Mouse (Mus musculus): ENCODE results near the gene Phldb3.
"Not testable (repeated sequence)": the region's sequence is repeated elsewhere in the genome, so short reads cannot be mapped to it uniquely, and the experiment has no call there.

Phldb3 gene

DNA sequence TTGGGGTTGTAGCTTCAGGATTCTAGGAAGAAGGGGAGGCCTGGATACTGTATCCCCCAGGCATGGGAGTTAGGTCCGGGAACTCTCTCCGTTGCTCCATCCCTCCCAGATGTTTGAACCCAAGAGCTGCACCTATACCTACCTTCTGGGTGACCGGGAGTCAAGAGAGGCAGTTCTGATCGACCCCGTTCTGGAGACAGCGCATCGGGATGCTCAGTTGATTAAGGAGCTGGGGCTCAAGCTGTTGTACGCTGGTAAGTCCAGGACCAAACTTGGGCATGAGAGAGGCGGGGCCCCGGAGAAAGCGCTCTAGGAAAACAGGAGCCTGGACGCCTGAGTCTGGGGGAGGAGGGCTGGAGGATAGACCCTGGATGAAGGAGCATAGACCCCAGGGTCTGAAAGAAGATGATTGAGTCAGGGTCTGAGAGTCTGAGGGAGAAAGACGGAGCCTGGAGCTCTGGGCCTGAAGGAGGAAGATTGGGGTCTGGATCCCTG, 16.2 kb upstream of the Phldb3 start:
- no peak for DNase-seq (ENCODE audit: low read depth)

DNA sequence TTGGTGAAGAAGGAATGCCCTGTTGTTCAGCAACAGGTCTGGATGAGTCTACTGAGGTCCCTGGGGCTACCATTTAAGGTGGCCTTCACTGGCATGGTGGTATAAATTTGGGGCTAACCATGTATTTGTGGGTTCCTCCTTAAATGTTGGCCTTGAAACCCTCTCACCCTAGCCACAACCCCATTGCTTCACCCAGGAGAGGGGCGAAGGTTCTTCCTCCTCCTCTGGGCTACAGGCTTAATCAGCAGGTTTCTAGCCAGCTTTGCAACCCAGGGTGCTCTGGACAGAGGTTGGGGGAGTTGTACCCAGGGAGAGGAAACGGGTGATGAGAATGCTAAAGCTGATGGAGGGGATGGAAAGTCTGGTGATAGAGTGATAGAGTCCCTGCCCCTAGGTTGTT, 15.1 kb upstream of the Phldb3 start:
- no peak for DNase-seq (ENCODE audit: low read depth)

DNA sequence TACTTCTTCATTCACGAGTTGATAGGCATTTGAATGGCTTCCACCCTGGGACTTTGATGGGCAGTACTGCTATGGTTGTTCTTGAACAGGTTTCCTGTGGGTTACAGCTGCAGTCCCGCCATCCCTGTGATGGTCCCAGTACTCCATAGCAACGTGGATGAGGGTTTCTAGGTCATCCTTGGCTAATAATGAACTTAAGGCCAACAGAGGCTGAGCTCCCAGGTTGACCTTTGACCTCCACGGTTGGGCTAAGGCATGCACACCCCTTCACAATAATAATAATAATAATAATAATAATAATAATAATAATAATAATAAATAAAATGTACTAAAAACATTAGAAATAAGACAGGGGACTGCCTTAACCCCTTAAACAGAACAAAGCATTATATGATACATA, 12.4 kb upstream of the Phldb3 start:
- DNase-seq (ENCODE audit: low read depth), result no peak

DNA sequence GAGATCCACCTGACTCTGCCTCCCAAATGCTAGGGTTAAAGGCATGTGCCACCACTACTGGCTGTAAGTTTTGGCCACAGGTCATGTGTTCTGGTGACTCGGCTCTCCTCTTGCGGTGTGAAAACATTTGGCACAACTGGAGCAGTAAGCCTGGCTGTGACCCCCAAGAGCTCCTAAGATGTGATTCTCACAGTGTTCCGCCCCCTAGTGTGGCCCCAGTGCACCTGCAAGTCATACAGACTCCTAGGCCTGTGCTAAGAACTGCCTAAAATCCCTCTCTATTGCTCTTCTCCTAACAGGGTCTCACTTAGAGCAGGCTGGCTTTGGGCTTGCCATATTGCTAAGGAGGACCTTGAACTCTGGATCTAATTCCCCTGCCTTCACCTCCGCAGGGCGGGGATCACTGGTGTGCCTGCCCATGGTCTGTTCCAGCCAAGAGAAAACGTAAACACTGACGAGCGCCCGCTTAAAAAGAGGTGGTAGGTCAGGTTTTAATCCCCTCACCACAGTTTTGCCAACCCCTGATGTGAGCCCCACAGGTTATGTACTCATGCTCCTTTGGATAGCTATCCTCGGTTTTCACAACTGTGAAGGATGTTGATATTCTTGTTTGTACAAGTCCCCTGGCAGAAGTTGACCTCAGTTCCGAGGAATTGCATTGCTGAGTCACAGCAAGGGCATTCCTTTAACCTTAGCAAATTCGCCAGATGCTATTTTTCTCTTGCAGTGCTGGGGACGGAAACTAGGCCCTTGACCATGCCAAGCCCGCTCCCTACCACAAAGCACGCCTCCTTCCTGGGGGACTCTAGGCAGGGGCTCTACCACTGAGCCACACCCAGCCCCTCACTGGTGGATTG, 11.1 kb upstream of the Phldb3 start:
- DNase-seq (ENCODE audit: low read depth), result peak; percentile 21

- DNase-seq (ENCODE audit: low read depth), result peak; percentile 96
Measured at GRCm38 (mm10) chr7:24600941-24601597, 9.5 kb upstream of the Phldb3 start.

DNA sequence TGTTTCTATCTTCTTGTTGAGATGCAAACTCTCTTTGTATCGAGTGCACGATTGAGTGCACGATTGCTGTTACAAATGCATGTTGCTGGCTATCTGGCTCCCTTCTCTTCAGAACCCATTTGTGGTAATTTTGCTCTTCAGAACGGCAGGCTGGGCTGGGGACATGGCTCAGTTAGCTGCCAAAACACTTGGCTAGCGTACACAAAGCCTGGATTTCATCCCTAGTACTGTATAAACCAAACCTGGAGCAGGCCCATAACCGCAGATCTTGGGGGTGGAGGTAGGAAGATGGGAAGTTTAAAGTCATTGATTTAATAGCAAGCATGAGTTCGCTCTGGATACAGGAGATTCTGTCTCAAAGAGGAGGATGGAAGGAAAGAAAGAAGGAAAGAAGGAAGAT, 5.0 kb upstream of the Phldb3 start:
- DNase-seq (ENCODE audit: low read depth), result peak; percentile 55

- DNase-seq (ENCODE audit: low read depth), result no peak
Measured at GRCm38 (mm10) chr7:24606046-24606445, 4.5 kb upstream of the Phldb3 start.

DNA sequence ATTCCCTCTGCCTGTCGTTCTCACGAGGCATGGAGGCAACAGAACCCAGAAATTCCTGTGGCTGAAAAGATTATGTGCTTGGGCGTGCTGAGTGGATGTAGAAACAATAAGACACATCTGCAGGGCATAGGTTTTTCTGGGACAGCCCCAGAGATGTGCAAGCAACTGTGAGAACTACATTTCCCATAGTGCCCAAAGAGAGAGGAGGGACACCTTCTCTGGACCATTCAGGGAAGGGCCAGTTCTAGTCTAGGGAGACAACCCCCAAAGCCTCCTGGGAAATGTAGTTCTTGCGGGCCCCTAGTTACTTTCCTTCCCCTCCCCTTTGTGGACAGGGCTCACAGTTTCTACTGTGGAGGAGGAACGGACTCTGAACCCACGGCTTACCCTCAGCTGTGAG, 2.5 kb upstream of the Phldb3 start:
- DNase-seq (ENCODE audit: low read depth), result peak; percentile 30

DNA sequence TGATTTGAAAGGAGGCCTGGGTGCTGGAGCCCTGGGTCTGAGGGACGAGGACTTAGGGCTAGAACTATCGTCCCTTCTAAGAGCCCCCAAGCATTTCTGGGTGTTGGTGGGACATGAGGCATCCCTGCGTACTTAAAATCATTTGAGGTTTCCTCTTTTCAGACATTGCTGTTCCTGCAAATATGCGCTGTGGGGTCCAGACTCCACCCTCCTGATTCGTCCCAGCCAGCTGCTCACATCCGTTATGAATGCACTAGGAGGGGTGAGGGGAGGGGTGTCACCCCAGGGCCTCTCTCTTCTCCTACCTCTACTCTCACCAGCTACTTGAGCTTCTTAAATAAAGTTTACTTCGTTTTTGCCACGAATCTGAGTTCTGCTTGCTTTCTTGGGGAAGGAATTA, 2.0 kb upstream of the Phldb3 start:
- no peak for DNase-seq (ENCODE audit: low read depth)

DNA sequence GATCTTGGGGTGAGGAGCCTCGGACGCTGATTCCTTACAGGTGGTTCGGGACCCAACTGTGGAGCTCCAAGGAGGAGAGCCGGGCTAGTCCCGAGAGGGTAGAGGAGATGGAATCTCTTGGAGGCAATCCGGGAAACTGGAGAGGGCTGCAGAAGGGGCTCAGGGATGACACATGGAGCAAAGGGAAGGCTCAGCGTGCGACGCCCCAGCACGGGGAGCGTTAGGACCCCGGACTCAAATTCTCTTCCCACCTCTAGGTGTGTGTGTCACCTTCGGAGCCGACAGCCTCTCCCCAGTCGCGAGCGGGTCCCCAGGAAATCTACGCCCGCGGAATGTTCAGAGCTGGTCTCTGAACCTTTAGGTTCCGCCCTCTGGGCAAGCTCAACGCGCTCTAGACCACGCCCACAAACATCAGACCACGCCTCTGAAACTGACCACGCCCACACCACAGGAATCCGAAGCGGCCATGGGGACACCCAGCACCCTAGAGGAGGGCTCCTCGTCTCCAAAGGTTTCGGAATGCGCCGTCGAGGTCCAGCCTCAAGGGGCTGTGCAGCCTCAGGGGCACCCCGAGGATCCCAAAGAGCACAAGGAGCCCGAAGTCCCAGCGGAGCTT, 424 bp downstream of the Phldb3 start:
- DNase-seq (ENCODE audit: low read depth), result no peak

- no peak for DNase-seq (ENCODE audit: low read depth)
Measured at GRCm38 (mm10) chr7:24611709-24612108, 1.1 kb downstream of the Phldb3 start.

GRCm38 (mm10) chr7:24612308-24612910, 1.8 kb downstream of the Phldb3 start:
- no peak for DNase-seq (ENCODE audit: low read depth)

- peak; percentile 17 for DNase-seq (ENCODE audit: low read depth)
Measured at GRCm38 (mm10) chr7:24614816-24615215, 4.3 kb downstream of the Phldb3 start.

DNA sequence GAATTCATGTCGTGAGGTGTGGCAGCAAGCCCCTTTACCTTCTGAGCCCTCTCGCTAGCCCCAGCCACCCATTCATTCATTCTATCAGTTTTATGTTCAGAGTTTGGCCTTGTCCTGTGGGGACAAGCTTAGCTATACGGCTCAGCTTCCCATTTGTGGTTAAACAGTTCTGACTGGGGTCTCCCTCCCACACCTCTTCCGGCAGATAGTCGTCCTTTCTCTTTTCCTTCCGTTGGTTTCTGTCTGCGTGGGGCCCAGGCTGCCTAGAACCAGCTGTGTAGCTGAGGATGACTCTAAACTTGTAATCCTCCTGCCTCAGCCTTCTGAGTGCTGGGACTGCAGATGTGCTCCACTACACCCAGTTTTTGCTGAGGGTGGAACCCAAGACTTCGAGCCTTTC, 7.2 kb downstream of the Phldb3 start:
- no peak for DNase-seq (ENCODE audit: low read depth)

GRCm38 (mm10) chr7:24618374-24618773, 7.8 kb downstream of the Phldb3 start:
- DNase-seq (ENCODE audit: low read depth), result not testable (repeated sequence)

GRCm38 (mm10) chr7:24619671-24620397, 9.3 kb downstream of the Phldb3 start:
- DNase-seq (ENCODE audit: low read depth), result no peak

DNA sequence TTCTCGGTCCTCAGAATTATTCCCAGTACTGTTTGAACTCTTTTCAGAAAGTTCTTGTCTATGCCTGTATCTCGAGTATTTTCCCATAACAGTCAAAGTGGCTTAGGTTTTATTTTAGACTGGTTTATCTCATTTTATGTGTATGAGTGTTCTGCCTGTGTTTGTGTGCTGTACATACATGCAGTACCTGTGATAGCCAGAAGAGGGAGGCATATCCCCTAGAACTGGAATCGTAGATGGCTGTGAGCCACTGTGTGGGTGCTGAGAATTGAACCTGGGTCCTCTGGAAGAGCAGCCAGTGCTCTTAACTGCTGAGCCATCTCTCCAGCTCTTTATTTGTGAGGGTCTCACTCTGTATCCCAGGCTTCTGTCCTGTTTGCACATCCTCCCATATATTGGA, 10.6 kb downstream of the Phldb3 start:
- peak; percentile 15 for DNase-seq (ENCODE audit: low read depth)

- DNase-seq (ENCODE audit: low read depth), result no peak
Measured at GRCm38 (mm10) chr7:24622967-24623366, 12.4 kb downstream of the Phldb3 start.

DNA sequence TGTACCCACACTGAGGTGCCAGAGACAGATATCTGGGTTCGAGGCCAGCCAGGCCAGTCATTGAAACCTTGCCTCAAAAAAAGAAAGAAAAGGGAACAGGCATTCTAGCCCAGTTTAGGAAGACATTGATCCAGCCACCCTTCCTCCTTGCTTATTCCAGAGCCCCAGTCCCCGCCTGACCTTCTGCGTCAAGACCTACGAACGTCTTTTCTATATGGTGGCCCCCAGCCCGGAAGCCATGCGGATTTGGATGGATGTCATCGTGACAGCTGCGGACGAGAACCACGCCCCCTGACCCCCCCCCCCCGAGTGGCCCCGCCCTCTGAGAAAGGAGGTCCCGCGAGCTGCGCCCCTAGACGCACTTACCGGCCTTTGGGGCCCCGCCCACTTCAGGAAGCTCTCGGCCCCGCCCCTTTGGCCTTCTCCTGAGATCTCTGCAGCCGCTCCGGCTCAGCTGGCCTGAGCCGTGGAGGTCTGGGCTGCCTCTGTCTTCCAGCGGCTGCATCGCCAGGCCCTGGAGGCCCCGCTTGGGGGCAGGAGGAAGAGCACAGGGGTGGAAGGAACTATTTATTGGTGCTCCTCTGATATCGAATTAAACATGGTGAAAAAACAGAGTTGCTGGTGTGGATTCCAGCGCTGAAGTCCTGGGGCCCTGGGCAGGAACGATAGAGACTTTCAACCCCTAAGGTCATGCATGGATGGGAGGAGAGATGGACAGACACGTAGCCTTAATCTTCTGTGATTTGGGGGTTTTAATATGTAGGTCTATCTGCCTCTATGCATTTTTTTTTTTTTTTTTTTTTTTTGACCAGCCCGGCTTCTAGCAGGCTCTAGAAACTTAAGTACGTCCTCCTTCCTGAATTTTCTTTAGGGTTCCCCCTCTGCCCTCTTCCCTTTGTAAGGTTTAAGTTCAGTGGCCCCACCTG, 18.4 kb downstream of the Phldb3 start:
- DNase-seq (ENCODE audit: low read depth), result peak; percentile 84

- DNase-seq (ENCODE audit: low read depth), result no peak
Measured at GRCm38 (mm10) chr7:24629672-24630071, 19.1 kb downstream of the Phldb3 start.

Data from NIH3T3 (cell line).